Mouse (Mus musculus) kidney, embryonic 16.5 days (tissue): ENCODE data around the gene Faap100. TPM values are rescaled to one million over a fixed set of nuclear protein-coding genes. Genes with fewer than 3 reads are reported as not detected.
"Not testable (repeated sequence)": the region's sequence is repeated elsewhere in the genome, so short reads cannot be mapped to it uniquely, and the experiment has no call there.

Experiments used
- ATAC-seq: fragments of 200-750 bp; cut with Nextera tagmentation; 2 replicates; pipeline ENCODE4 v1.8.0; 2017; ENCODE audit warnings: moderate TSS enrichment; ENCODE audit not compliant: low FRiP score, low TSS enrichment
- H3K27ac ChIP-seq: fragments of 300-500 bp; sonication (generic); 2 replicates; pipeline ENCODE4 v1.5.1; 2014; ENCODE audit warnings: low read length
- H3K27me3 ChIP-seq: fragments of 300-500 bp; sonication (generic); 2 replicates; pipeline ENCODE4 v1.6.1; 2014; ENCODE audit warnings: low read length, control low read depth, mixed read lengths; ENCODE audit not compliant: insufficient read depth
- H3K36me3 ChIP-seq: fragments of 300-500 bp; sonication (generic); 2 replicates; pipeline ENCODE4 v1.6.1; 2014; ENCODE audit warnings: low read length, control low read depth, mixed read lengths; ENCODE audit not compliant: insufficient read depth
- H3K4me1 ChIP-seq: fragments of 300-500 bp; sonication (generic); 2 replicates; pipeline ENCODE4 v1.6.1; 2014; ENCODE audit warnings: low read length, control low read depth, mixed read lengths; ENCODE audit not compliant: insufficient read depth
- H3K4me2 ChIP-seq: fragments of 300-500 bp; sonication (generic); replicated peaks from 2 replicates; pipeline ENCODE4 v1.6.1; 2014; ENCODE audit warnings: low read depth, low read length
- H3K4me3 ChIP-seq: fragments of 300-500 bp; sonication (generic); 2 replicates; pipeline ENCODE4 v1.5.1; 2014; ENCODE audit warnings: mild to moderate bottlenecking, low read length
- H3K9ac ChIP-seq: fragments of 300-500 bp; sonication (generic); replicated peaks from 2 replicates; pipeline ENCODE4 v1.6.1; 2014; ENCODE audit warnings: low read length
- H3K9me3 ChIP-seq: fragments of 300-500 bp; sonication (generic); 2 replicates; pipeline ENCODE4 v1.6.1; 2016; ENCODE audit warnings: low read length, control low read depth
- WGBS: fragments of 180-500 bp; shearing (Covaris S2); extraction: QIAGEN DNeasy Blood & Tissue Kit; methylation state at CpG from one replicate; pipeline ENCODE4 v1.1.7; 2014; 5-methylcytosine and 5-hydroxymethylcytosine counted together
- polyA plus RNA-seq: library from polyadenylated mRNA; unstranded; fragments of >200 nt; fragmentation: Nextera tagmentation; extraction: Ambion mirVana; gene quantifications from 2 replicates; pipeline ENCODE4 v1.2.1, GENCODE M21; 2015

The Faap100 gene
- polyA plus RNA-seq, result 42.3 and 44.8 TPM in 2 replicates

DNA sequence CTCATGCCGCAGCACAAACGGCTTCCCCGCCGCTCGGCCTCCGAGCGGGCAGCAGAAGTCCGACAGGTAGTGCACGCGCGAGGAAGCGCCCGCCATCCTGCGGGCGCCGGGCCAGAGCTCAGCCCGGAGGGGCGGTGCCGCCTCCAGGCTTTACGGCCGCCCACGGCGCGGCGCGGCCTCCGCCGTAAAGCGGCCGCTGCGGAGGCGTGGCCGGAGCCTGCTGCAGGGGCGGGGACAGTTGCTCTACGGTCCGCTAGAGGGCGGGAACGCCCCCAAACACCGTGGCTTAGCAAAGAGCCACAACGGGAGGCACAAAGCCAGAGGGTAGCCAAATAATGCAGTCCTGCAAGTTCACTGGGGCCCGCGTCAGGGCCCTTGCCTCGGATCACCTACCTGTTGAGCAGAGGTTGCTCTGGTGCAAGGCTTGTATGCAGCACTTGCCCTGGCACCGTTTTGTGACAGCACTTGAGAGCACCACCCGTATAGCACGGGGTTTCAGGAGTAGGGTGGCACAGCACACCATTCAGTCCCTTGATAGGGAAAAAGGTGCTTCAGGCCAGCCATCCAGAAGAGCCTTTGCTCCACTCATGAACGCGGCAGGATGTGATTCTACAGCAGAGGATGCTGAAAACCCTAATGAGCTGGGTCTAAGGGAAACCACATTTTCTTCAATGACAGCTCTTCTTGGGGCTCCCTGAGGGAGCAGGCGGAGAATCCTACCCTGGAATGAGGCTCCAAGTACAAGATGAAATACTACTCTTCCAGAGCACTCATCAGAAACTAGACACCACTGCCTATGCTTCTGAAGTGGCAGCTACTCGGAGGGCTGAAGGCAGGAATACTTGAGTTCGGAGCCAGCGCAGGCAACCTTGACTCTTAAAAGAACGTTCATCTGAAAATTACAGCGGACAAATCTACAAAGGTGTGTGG is at the start of gene Faap100:
TSS of gene Faap100 (minus strand) at position 154 of the 930 bp plus-strand sequence.
- Histone ChIP-seq H3K4me3 (peak within 1 kb of the TSS; percentile 91), H3K27ac (peak within 1 kb of the TSS; percentile 81), H3K4me1 (peaks cover 21% of the 10 kb centered on the region), H3K9me3 (no peaks in the 10 kb centered on the region), H3K36me3 (peaks cover 63% of the 10 kb centered on the region), H3K27me3 (no peaks in the 10 kb centered on the region), H3K9ac (peak within 1 kb of the TSS; percentile 83), H3K4me2 (peak within 1 kb of the TSS; percentile 91)
- WGBS, result 5% methylated on average over 54 of the region's 54 CpGs
- ATAC-seq, result peak; percentile 90

DNA sequence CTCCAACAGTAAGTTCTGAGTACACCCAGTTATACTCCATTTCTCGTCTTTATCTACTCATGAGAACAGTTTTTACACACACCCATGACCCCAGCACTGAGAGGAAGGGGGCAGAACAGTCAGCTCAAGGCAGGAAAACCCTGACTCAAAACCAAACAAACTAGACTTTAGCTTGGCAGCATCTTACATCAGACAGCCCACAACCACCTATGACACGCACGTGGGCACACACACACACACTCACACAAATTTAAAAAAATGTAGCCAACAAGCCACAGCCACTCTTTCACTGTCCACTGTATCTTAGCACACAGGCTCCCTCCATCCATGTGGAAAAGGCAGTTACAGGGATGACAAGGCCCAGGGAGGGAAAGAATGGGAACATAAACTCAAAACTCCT is 48.2 kb upstream of the Faap100 start:
- WGBS, result 91% methylated on average over 3 of the region's 3 CpGs
- no peaks in the 10 kb centered on the region for H3K9me3 ChIP-seq
- peaks cover 38% of the 10 kb centered on the region for H3K36me3 ChIP-seq
- H3K27ac ChIP-seq, result no peak overlapping the region
- H3K4me1 ChIP-seq, result peaks cover 23% of the 10 kb centered on the region
- no peak for ATAC-seq
- H3K27me3 ChIP-seq, result no peaks in the 10 kb centered on the region
- no peak overlapping the region for H3K4me2 ChIP-seq
- H3K9ac ChIP-seq, result no peak overlapping the region
- no peak overlapping the region for H3K4me3 ChIP-seq

DNA sequence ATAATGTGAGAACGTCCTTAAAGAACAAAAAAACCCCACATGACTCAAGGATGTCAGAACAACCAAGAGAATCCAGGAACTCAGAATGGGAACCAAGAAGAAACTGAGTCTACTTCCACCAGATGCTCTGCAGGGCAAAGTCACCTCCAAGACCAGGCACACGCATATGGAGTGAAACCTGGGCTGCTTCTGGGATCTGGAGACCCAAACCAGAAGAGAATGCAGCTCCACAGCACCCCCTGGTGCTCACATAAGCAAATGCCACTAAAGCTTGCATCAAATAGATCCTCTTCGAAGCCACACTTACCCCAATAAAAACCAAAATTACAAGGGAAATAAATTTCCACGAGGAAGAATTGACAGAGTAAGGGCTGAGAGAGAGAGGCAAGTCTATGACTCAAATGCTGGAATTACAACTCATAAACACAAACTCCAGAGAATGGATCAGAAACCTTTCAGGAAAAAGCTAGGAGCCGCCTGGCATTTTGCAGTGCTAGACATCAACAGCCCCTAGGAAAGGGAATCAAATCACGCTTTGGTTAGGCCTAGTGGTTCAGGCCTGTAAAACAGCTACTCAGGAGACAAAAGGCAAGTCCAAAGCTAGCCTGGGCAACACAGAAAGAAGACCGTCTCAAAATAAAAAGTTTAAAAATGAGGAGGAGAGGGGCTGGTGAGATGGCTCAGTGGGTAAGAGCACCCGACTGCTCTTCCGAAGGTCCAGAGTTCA is 45.2 kb upstream of the Faap100 start:
- Histone ChIP-seq H3K36me3 (peaks cover 42% of the 10 kb centered on the region), H3K9ac (no peak overlapping the region), H3K4me3 (no peak overlapping the region), H3K4me2 (no peak overlapping the region), H3K27ac (peak overlapping the region; percentile 88), H3K27me3 (no peaks in the 10 kb centered on the region), H3K9me3 (no peaks in the 10 kb centered on the region), H3K4me1 (peaks cover 29% of the 10 kb centered on the region)
- peak; percentile 52; the same call in 1 of the 2 replicates for ATAC-seq
- WGBS, result 49% methylated on average over 9 of the region's 9 CpGs

DNA sequence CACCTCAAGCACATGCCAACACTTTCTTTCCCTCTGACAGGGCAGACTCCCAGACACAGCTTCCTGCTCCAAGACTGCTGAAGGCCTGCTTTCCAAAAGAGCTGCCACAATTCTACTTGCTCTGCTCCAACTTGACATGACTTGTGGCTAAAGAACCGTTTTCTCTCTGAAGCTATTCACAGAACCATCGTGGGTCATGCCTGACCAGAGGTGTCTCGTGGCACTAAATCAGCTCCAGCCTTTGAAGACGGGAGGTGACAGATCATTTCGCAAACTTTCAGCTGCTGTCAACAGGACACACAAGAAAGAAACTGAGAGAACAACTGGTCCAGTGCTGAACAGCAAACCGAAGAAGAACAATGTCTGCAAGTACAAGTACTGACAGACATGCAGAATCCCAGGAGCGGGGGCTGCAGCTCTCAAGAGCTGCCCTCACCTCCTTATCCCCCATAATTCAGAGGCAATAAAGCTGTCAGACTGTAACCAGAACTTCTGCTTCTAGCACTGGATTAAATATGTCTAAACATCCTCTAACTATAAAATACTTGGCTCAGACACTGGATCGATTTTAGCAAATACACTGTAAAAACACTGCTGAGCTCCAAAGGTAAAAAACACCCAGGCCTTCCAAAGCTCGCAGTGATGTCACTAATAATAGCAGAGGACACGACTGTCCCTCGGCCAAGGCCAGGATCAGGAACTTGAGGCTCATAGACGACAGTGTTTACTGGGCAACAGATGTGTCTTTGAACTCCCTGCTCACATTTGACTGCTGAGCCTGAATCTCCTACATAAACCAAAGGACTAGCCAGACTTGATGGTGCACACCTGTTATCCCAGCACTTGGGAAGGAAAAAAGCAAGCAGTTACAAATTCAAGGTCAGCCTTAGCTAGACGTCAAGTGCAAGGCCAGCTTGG is 44.3 kb upstream of the Faap100 start:
- ATAC-seq, result peak; percentile 80
- Histone ChIP-seq H3K27me3 (no peaks in the 10 kb centered on the region), H3K4me2 (peak overlapping the region; percentile 18; the same call in 1 of the 2 replicates), H3K4me3 (no peak overlapping the region), H3K36me3 (peaks cover 39% of the 10 kb centered on the region), H3K9me3 (no peaks in the 10 kb centered on the region), H3K27ac (peak overlapping the region; percentile 88), H3K9ac (no peak overlapping the region; the same call in 1 of the 2 replicates), H3K4me1 (peaks cover 29% of the 10 kb centered on the region)
- 20% methylated on average over 13 of the region's 13 CpGs for WGBS

DNA sequence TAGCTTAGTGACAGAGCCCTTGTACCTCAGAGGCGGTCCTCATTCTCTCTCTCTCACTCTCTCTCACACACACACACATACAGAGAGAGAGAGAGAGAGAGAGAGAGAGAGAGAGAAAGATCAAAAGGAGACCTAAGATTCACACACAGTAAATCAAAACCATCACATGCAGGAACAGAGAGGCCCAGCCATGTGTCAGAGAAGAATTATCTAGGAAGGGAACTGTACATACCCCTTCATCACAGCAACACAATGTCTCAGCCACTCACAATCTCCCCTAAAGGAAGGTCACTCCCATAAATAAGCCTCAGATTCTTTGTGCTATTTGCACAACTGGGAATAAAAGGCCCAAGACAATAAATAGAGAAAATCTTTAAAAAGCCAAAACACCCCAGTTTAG is 40.0 kb upstream of the Faap100 start:
- H3K4me3 ChIP-seq, result no peak overlapping the region
- no peak overlapping the region for H3K9ac ChIP-seq
- WGBS, result 83% methylated on average over 1 of the region's 1 CpGs
- no peak overlapping the region for H3K27ac ChIP-seq
- no peak for ATAC-seq
- H3K36me3 ChIP-seq, result peaks cover 39% of the 10 kb centered on the region
- H3K9me3 ChIP-seq, result no peaks in the 10 kb centered on the region
- no peaks in the 10 kb centered on the region for H3K27me3 ChIP-seq
- H3K4me1 ChIP-seq, result peaks cover 25% of the 10 kb centered on the region
- no peak overlapping the region for H3K4me2 ChIP-seq

DNA sequence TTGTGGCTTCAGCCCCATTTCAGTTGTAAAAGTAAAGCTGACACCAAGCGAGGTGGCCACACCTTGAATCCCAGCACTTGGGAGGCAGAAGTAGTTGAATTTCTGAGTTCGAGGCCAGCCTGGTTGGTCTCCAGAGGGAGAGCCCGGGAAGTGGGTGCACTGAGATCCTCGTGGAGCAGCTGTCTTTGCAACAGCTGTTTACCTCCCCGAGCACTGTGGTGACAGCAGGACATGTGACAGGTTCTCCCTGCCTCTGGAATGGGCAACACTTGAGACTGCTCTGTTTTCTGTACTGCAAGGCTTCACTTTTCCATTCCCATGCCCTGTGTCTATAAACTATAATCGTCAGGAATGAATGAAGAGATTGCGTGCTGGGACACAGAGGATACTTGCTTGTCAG is 39.3 kb upstream of the Faap100 start:
- Histone ChIP-seq H3K36me3 (peaks cover 45% of the 10 kb centered on the region), H3K27ac (no peak overlapping the region), H3K27me3 (no peaks in the 10 kb centered on the region), H3K4me2 (no peak overlapping the region), H3K9me3 (no peaks in the 10 kb centered on the region), H3K9ac (no peak overlapping the region), H3K4me3 (no peak overlapping the region), H3K4me1 (peaks cover 18% of the 10 kb centered on the region)
- no peak for ATAC-seq
- 88% methylated on average over 7 of the region's 7 CpGs for WGBS

DNA sequence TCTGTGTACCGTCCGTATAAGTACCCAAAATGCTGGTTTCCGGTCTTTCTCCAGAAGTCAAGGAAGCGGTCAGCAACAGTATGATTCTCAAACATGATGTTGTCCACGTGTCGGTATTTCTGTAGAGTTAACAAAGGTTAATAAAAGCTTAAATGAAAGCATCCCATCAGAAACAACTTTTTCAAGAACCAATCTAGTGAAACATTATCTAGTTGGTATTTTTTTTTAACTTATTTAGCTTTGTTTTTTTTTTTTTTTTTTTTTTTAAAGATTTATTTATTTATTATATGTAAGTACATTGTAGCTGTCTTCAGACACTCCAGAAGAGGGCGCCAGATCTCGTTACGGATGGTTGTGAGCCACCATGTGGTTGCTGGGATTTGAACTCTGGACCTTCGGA is 35.1 kb upstream of the Faap100 start:
- not testable (repeated sequence) for ATAC-seq, H3K27me3 ChIP-seq, H3K9me3 ChIP-seq, H3K4me3 ChIP-seq, H3K4me1 ChIP-seq, H3K27ac ChIP-seq, H3K4me2 ChIP-seq, H3K9ac ChIP-seq
- H3K36me3 ChIP-seq, result peaks cover 75% of the 10 kb centered on the region
- 94% methylated on average over 7 of the region's 10 CpGs for WGBS

DNA sequence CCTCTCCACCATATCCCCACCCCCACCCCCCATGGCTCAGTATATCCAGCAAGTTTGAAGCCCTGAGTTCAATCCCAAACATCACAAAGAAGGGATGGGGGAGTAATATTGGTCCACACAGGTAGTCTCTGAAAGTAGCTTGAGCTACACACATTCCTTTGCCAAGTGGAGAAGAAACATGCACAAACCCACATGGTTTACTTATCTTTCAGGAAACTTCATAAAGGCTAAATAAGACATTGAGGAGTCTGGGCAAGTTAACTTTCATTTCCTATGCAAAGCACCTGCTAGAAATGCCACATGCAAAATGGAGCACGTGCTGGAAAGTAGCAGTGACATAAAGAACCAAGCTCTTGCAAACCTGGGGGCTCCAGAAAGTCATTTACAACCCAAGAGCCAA is 27.9 kb upstream of the Faap100 start:
- ATAC-seq, result no peak
- 91% methylated on average over 1 of the region's 1 CpGs for WGBS
- H3K27me3 ChIP-seq, result no peaks in the 10 kb centered on the region
- no peak overlapping the region for H3K9ac ChIP-seq
- no peaks in the 10 kb centered on the region for H3K9me3 ChIP-seq
- no peak overlapping the region for H3K4me2 ChIP-seq
- H3K36me3 ChIP-seq, result peaks cover 85% of the 10 kb centered on the region
- no peaks in the 10 kb centered on the region for H3K4me1 ChIP-seq
- H3K4me3 ChIP-seq, result no peak overlapping the region
- no peak overlapping the region for H3K27ac ChIP-seq

DNA sequence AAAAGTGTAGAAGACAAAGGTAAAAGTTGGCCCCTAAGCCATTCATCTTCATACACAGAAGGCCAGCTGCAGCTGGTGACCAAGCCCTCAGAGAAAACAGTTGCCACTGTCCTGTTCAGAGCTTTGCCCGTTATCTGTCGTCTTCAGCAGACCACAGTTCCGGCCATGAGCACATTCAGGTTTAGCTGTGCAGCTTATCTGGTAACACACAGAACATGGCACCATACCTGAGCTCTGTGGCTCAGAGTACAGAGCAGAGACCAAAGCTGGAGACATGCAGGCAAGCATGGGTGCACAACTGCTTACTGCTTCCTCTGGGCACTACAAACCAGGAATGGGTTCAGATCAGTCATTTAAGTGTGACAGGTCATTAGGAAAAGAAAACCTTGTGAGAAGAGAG is 27.3 kb upstream of the Faap100 start:
- H3K36me3 ChIP-seq, result peaks cover 85% of the 10 kb centered on the region
- no peak overlapping the region for H3K9ac ChIP-seq
- ATAC-seq, result no peak
- no peak overlapping the region for H3K4me3 ChIP-seq
- no peaks in the 10 kb centered on the region for H3K4me1 ChIP-seq
- H3K27ac ChIP-seq, result no peak overlapping the region
- WGBS, result 97% methylated on average over 3 of the region's 3 CpGs
- no peak overlapping the region for H3K4me2 ChIP-seq
- no peaks in the 10 kb centered on the region for H3K9me3 ChIP-seq
- H3K27me3 ChIP-seq, result no peaks in the 10 kb centered on the region
